Mouse (Mus musculus): ENCODE results near the gene Cmss1. TPM values are rescaled to one million over a fixed set of nuclear protein-coding genes. Genes with fewer than 3 reads are reported as not detected.

Gene Cmss1
- polyA plus RNA-seq, 1 experiment from 2014 or later, result 36.8 TPM

DNA sequence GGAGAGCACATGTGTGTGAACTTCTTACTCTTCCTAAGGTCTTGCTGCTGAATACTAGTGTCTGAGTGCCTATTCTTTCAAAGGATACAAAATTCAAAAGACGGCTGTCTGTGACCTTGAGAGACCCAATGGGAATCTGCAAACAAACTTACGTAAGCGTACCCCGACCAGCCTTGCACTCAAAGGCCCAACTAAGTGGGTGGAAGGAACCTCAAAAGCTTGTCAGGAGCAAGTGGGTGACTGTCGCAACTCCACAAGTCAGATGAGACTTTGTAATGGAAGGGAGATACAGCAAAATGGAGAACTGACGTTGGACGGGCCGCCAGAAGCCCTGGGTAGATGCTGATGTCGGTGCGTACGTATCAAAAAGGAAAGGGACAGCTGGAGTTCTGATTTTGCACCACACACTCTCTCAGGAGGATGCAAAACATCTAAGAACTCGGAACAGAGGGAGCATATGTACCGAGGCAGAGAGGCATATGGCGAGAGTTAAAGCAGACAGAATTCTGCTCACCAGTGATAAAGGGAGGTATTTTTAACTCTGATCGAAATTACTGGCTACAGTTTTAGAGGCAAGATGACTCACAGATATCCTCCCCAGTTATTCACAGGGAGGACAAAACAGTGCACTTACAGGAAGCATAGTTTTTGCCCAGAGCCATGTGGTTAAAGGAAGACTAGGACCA lies 217.0 kb downstream of the Cmss1 start:
- Histone ChIP-seq H3K4me3 (replicated peaks) (no peak overlapping the region), H3K9me3 (no peaks in the 10 kb centered on the region)

DNA sequence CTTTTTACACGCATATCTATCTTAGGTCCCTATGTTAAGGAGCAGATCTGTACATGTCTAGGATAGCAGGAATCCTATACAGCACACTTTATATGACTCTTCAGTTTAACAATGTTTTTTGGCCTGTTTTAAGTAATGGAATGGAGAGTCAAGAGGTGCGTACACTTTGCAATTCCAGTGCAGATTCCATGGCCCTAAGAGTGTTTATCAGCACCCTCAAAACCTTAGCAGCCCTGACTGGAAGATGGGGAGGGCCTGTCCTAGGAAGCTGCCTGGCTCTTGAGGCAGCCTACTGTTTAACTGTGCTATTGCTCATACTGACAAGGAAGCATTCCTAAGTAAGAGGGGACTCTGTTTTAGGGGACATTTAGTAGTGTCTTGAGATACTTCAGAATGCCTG lies 222.4 kb downstream of the Cmss1 start:
- H3K36me3 ChIP-seq, result no peaks in the 10 kb centered on the region
- no peaks in the 10 kb centered on the region for H3K4me1 ChIP-seq (replicated peaks)
- no peaks in the 10 kb centered on the region for H3K9me3 ChIP-seq
- no peak overlapping the region for H3K4me2 ChIP-seq (replicated peaks)
- no peak overlapping the region for H3K4me3 ChIP-seq (replicated peaks)
- no peak overlapping the region for H3K27ac ChIP-seq
- 99% methylated on average over 2 of the region's 2 CpGs for WGBS
- no peak overlapping the region for H3K9ac ChIP-seq (replicated peaks)
- ATAC-seq, result no peak
- H3K27me3 ChIP-seq, result no peaks in the 10 kb centered on the region

More for the DNA sequence above, 217.0 kb downstream of the Cmss1 start:
- no peaks in the 10 kb centered on the region for H3K36me3 ChIP-seq
- H3K4me2 ChIP-seq (replicated peaks), result no peak overlapping the region
- H3K27me3 ChIP-seq, result no peaks in the 10 kb centered on the region
- H3K27ac ChIP-seq, result no peak overlapping the region
- no peaks in the 10 kb centered on the region for H3K4me1 ChIP-seq (replicated peaks)
- 91% methylated on average over 15 of the region's 15 CpGs for WGBS
- ATAC-seq, result no peak
- H3K9ac ChIP-seq (replicated peaks), result no peak overlapping the region

DNA sequence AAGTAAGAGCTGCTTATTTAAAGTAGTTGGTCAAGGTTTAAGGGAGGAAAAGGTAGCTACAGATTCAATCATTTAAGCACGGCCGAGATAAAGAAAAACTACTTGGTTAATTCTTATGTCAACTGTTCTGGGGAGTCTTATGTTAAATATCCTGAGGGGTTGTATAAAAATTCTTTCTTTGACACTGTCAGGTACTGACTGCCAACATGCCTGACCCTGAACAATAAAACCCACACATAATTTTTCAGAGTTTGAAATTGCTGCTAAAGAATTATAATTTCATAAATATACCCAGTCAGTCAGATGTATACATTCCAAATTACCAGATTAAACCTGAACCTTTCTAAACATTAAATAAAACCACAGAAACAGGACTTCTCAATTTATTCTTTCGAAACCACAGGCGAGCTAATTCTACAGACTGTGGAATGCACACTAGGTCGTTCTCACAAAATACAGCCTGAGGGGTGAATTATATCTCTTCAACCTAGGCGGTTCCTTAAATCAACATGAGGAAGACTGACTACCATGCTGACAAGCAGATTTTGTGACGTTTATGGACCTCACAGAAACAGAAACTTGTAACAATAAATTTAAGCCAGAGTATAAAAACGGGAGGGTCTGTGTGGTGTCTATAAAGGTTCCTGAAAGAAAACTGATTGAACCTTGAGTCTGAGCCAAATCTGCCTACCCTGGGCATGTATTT lies 223.2 kb downstream of the Cmss1 start:
- Histone ChIP-seq H3K27me3 (no peaks in the 10 kb centered on the region), H3K4me2 (replicated peaks) (no peak overlapping the region), H3K4me1 (replicated peaks) (no peaks in the 10 kb centered on the region), H3K9ac (replicated peaks) (no peak overlapping the region), H3K36me3 (no peaks in the 10 kb centered on the region), H3K4me3 (replicated peaks) (no peak overlapping the region), H3K27ac (no peak overlapping the region), H3K9me3 (no peaks in the 10 kb centered on the region)
- WGBS, result 91% methylated on average over 8 of the region's 8 CpGs
- no peak for ATAC-seq

DNA sequence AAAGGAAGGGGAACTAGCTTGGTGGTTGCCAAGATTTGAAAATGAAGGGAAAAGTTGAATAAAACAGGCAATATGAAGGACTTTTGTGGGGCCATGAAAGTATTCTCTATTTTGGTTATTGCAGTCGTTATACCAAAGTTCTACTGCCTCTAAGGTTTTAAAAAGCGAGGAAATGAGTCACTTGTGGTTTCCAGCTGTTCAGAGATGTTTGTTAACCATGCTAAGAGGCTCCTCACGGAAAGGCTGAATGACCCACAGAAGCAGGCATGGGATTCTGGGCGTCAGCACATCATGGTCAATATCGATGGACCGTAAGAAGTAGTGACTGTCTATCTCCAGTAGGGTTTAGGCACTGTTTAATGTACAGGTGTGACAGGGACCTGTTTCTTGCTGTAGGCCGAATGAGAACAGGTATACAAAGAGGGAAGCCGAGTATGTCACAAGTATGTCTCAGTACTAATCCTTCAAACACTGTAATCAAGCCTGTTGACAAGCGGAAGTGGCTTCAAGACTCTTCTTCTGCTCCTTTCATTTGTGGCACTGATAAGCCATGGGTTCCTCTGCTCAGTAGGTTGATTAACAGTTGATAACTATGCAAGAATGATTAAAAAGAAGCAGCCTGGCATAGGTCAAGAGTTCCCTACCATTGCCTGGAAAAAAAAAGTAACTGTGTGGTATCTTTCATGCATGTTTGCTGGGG lies 227.9 kb downstream of the Cmss1 start:
- Histone ChIP-seq H3K27ac (no peak overlapping the region), H3K9ac (replicated peaks) (no peak overlapping the region), H3K4me1 (replicated peaks) (no peaks in the 10 kb centered on the region), H3K4me2 (replicated peaks) (no peak overlapping the region), H3K27me3 (no peaks in the 10 kb centered on the region), H3K9me3 (no peaks in the 10 kb centered on the region), H3K4me3 (replicated peaks) (no peak overlapping the region), H3K36me3 (no peaks in the 10 kb centered on the region)
- WGBS, result 87% methylated on average over 9 of the region's 9 CpGs
- ATAC-seq, result no peak

DNA sequence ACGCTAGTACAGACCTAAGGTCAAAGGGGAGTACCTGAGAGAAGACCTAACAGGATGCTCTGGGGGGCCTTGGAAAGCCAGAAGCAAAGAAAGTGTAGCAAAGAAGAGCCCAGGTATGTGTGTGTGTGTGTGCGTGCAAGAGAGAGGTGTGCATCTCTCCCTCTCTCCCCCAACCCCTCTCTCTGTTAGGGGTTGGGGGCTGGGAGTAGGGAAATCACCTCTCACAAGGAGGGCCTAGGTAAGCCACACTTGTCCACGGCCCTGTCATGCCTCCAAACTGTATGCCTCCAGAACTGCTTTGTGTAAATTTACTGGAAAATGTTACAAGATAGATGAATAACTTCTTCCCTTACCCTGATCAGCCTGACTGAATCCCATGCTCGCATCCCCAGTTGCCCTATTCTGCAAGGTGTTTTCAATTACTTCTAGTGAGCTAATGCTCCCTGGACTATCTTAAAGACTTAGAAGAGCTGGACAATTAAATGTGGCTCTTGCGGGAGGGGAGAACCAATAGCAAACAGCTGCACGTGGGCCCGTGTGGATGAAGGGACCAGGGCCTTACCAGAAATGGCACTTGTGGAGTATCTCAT lies 231.3 kb downstream of the Cmss1 start:
- 85% methylated on average over 7 of the region's 7 CpGs for WGBS
- Histone ChIP-seq H3K9me3 (no peaks in the 10 kb centered on the region), H3K4me1 (replicated peaks) (no peaks in the 10 kb centered on the region), H3K36me3 (no peaks in the 10 kb centered on the region), H3K4me2 (replicated peaks) (no peak overlapping the region), H3K9ac (replicated peaks) (no peak overlapping the region), H3K4me3 (replicated peaks) (no peak overlapping the region), H3K27ac (no peak overlapping the region), H3K27me3 (no peaks in the 10 kb centered on the region)
- no peak for ATAC-seq

DNA sequence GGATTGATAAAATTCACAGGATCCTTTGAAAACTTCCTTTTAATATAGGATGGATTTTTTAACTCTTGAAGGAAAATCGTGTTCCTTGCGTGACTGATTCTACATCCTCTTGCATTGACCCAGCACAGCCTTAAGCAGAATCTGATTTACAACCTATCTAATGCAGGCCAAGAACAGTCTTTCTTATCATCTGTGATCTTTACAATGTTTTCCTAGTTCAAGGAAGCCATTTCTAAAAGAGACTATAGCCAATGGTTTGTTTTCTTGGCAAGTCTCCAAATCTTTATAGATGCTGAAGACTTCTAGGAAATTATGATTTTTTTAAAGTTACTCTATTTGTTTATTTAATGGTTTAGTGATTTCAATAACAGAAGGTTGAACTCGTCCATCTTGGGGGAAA lies 234.5 kb downstream of the Cmss1 start:
- no peak overlapping the region for H3K4me3 ChIP-seq (replicated peaks)
- WGBS, result 90% methylated on average over 3 of the region's 3 CpGs
- no peak for ATAC-seq
- no peaks in the 10 kb centered on the region for H3K9me3 ChIP-seq
- no peak overlapping the region for H3K4me2 ChIP-seq (replicated peaks)
- H3K27me3 ChIP-seq, result no peaks in the 10 kb centered on the region
- no peak overlapping the region for H3K9ac ChIP-seq (replicated peaks)
- no peak overlapping the region for H3K27ac ChIP-seq
- H3K36me3 ChIP-seq, result no peaks in the 10 kb centered on the region
- no peaks in the 10 kb centered on the region for H3K4me1 ChIP-seq (replicated peaks)

DNA sequence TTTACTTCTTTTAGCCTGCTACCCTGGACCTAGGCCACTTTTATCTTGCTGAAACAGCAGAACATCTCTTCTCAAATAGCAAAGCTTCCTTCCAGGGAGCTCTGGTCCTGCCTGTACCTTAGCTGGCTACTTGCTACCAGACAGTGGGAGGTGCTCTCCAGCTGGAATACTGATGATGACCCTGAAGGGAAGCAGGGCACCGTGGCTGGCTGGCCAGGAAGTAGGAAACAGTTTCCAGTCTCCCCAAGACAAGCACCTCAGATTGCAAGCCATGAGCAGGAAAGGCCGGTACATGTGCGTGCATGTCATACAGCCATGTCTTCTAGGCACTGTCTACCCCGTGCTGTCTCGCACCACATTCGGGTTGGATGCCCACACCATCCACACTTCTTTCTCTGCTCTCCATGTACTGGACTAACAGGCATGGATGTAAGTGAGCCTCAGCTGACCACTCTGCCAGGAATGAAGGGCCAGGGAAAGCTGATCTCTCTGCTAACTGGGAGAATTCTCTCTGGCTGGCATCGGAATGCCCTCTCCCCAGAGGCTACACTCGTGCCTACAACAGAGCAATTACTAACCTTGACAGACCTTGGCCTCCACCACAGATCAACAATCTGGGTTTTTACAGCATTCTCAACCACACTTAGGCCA lies 236.7 kb downstream of the Cmss1 start:
- WGBS, result 88% methylated on average over 8 of the region's 8 CpGs
- H3K4me1 ChIP-seq (replicated peaks), result no peaks in the 10 kb centered on the region

DNA sequence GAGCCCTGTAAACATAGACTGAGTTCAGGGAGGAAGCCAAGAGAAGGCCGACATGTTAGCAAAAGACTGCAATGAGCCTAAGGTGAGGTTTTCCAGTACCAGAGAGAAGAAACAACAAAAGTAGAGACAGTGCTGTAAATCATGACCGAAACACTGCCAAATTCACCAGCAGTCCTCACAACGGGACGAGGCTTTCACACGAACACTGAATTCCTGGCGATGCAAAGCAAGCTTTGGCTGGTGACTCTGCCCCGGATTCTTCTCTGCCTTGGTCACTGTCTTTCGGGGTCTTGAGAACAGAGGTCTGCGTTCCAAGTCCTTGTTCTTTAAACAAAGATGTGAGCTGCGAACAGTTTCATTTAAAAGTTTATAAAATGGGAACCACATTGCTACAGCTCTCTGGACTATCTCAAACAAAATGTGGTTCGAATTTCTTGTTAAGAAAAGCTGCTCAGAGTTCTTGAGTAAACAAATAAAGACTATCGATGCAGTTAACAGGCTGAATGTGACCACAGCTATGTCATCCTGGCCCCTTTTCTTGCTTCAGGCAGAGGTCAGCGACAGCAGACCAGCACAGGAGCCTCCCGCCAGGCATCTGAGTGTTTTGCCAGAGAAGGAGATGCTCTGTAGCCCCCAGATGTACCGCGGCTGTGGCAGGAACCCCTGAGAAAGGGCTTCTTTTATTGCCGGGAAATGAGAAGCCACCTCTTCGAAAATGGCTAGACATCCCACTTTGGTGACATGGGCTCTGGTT lies 239.5 kb downstream of the Cmss1 start:
- no peak overlapping the region for H3K4me2 ChIP-seq (replicated peaks)

More for the DNA sequence above, 236.7 kb downstream of the Cmss1 start:
- no peak overlapping the region for H3K27ac ChIP-seq
- no peak for ATAC-seq
- no peak overlapping the region for H3K9ac ChIP-seq (replicated peaks)
- no peak overlapping the region for H3K4me2 ChIP-seq (replicated peaks)
- H3K36me3 ChIP-seq, result no peaks in the 10 kb centered on the region
- no peaks in the 10 kb centered on the region for H3K27me3 ChIP-seq
- no peak overlapping the region for H3K4me3 ChIP-seq (replicated peaks)
- H3K9me3 ChIP-seq, result no peaks in the 10 kb centered on the region

DNA sequence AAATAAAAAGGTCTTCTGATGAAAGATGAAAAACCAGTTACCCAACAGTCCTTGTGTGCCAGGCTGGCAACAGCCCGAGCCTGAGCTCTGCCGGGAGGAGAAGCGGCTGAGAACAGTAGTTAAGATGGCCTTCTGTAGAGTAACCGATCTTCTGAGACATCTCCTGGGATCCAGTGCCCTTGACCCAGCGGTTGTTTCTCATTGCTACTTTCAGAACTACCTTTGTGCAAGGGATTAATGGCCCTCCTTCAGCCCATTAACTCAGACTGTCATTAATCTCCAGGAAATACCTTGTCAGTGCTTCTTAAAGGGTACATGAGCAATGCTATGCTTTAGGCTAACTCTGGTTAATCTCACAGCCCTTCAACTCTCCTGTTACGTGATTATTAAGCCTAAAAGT lies 240.5 kb downstream of the Cmss1 start:
- WGBS, result 82% methylated on average over 6 of the region's 6 CpGs
- no peaks in the 10 kb centered on the region for H3K27me3 ChIP-seq
- H3K9me3 ChIP-seq, result no peaks in the 10 kb centered on the region
- no peak overlapping the region for H3K27ac ChIP-seq
- no peak for ATAC-seq
- no peak overlapping the region for H3K4me2 ChIP-seq (replicated peaks)
- no peak overlapping the region for H3K9ac ChIP-seq (replicated peaks)
- H3K36me3 ChIP-seq, result no peaks in the 10 kb centered on the region
- H3K4me1 ChIP-seq (replicated peaks), result peaks cover 3% of the 10 kb centered on the region; the same call in 1 of the 2 replicates
- no peak overlapping the region for H3K4me3 ChIP-seq (replicated peaks)

More for the DNA sequence above, 239.5 kb downstream of the Cmss1 start:
- Histone ChIP-seq H3K36me3 (no peaks in the 10 kb centered on the region), H3K4me1 (replicated peaks) (peaks cover 3% of the 10 kb centered on the region; the same call in 1 of the 2 replicates), H3K27me3 (no peaks in the 10 kb centered on the region), H3K27ac (no peak overlapping the region), H3K4me3 (replicated peaks) (no peak overlapping the region), H3K9me3 (no peaks in the 10 kb centered on the region), H3K9ac (replicated peaks) (no peak overlapping the region)
- 78% methylated on average over 18 of the region's 18 CpGs for WGBS
- ATAC-seq, result no peak

DNA sequence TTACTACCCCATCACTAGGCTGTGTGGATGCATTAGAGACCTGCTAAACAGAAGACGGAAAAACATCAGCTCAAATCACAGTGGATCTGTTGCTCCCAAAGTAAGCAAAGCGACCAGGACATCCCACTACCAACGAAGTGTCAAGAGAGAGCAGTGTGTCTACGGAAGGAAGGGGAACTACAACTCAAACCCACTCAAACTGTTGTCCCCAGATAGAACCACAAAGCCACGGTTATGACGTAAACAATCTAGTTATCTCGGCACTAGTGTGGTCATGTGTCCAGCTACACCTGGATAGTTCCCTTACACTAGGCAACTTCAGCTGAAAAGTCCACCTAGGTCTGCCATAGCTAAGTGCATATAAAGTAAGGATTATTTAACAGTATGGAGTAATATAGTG lies 242.2 kb downstream of the Cmss1 start:
- Histone ChIP-seq H3K27ac (no peak overlapping the region), H3K9ac (replicated peaks) (no peak overlapping the region), H3K27me3 (no peaks in the 10 kb centered on the region), H3K9me3 (no peaks in the 10 kb centered on the region), H3K4me2 (replicated peaks) (no peak overlapping the region), H3K4me3 (replicated peaks) (no peak overlapping the region), H3K36me3 (no peaks in the 10 kb centered on the region), H3K4me1 (replicated peaks) (peaks cover 3% of the 10 kb centered on the region; the same call in 1 of the 2 replicates)
- ATAC-seq, result no peak
- 90% methylated on average over 7 of the region's 7 CpGs for WGBS
